Mouse (Mus musculus) layer of hippocampus, postnatal 14 days (tissue): ENCODE measurements around the gene Tshz2. TPM values are rescaled to one million over a fixed set of nuclear protein-coding genes. Genes with fewer than 3 reads are reported as not detected.

Experiments used
- DNase-seq, 2 experiments: peaks; one replicate each; pipeline ENCODE4 v3.0.0; 2021 to 2022; ENCODE audit warnings: low spot score in 2 of 2, mixed read lengths in 1 of 2
- total RNA-seq, 2 experiments: library from RNA; stranded (reverse); gene quantifications; 2 replicates each; pipeline ENCODE4 v1.2.3; 2021

The Tshz2 gene
- total RNA-seq, 2 experiments from 2014 or later: 8.6 to 26.7 TPM

DNA sequence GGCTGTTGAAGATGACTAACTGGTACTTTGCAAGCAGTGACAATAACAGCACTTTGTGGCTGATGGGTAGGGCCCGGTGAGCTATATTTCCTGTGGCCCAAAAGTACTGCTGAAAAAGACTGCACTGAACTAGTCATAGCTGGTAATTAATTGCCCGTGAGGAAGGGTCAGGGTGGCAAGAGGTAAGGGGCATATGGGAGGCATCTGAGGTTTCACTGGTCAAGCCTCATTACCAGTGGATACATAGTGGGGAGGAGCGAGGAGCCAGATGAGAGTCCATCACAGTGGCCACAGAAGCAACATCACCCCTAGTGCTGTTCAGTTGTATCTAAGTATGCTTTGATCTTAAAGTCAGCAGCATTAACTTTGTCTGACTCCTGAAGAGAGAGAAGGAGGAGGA lies 2.7 kb upstream of the Tshz2 start:
- no peak for DNase-seq

GRCm38 (mm10) chr2:169633491-169634289 lies 877 bp downstream of the Tshz2 start:
- DNase-seq: no peak

DNA sequence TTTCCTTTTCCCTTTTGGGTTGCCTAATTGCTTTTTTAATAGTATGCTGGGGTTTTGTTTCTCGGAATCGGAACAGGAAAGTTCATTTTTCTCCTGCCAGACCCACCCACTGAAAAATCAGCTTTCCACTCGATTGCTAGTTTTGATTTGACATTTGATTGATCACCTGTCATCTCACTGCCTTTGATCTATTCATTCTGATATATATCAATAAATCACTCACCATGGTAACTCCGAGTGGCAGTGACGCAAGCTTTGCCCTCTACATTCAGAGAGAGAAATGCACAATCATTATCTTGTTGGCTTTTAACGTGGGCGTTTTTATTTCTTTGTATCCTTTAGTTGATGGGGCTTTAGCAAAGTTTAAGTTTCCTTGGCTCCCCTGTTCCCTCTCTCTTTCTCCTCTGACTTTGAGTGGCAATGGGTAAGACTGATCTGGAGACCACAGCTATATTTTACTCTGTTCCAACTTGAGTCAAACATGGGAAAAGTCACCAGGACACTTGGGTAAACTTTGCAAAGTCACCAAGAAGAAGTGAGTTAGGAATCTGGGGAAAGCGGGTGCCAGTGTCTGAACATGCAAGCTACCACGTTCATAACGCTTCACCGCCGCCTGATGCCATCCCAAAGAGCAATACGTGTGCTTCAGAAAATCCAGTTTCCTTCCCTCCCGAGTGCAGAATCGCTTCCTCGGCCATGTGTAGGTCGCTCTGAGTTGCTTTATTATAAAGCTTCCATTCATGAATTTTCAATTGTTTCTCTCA lies 2.0 kb downstream of the Tshz2 start:
- DNase-seq: no peak

GRCm38 (mm10) chr2:169635428-169635827 lies 2.6 kb downstream of the Tshz2 start:
- no peak for DNase-seq

- no peak for DNase-seq
Observed at GRCm38 (mm10) chr2:169636414-169636813, 3.6 kb downstream of the Tshz2 start.

DNA sequence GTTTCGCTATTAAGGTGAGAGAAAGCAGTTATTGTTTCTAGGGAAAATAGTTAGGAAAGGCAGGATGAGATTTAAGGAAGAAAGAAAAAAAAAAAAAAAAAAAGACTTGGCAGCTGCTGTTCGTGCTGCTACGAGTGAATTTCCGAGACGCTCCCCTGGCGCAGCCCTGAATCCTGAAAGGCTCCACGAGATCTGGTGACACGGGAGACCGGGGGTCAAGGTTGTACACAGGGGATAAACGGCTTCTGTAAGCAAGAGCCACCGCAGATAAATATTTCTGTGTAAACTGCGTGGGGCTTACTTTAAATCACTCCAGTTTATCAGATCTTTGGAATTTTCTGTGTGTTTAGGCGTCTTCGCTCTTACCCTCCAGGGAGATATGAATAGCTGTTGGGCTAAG lies 8.7 kb downstream of the Tshz2 start:
- DNase-seq: no peak

DNA sequence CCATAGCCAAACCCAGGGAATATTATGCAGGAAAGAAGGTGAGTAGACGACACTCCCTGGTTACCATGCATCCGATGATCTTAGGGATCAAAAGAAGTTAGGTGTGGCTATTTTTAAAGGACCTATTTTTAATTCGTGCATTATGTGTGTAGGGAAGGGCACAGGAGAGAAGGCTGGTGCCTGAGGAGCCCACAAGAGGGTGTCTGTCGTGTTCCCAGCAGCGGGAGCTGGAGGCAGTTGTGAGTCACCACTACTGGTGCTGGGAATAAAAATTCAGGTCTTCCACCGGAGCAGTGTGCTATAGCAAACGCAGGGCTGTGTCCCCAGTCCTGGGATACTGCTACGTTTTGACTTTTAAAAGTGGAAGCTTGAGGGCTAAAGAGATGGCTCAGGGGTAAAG lies 9.6 kb downstream of the Tshz2 start:
- DNase-seq: no peak

DNA sequence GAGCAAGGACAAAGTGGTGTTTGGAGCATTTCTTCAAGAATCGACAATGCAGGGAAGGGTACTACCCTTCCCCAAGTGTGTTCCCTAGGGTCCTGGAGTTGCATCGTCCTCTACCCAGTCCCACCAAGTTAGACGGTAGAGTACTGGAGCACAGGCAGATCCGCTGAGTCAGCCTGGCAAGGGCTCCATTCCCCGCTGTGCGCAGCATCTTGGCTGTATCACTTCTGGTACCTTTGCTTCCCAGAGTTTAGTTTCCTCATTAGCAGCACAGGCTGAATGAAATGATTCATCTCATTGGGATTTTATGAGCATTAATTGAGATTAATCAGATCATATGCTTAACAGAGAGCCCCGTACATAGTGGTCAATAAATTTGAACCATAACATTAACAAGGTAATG lies 14.3 kb downstream of the Tshz2 start:
- no peak for DNase-seq

- DNase-seq: no peak
Observed at GRCm38 (mm10) chr2:169649262-169649885, 16.6 kb downstream of the Tshz2 start.

DNA sequence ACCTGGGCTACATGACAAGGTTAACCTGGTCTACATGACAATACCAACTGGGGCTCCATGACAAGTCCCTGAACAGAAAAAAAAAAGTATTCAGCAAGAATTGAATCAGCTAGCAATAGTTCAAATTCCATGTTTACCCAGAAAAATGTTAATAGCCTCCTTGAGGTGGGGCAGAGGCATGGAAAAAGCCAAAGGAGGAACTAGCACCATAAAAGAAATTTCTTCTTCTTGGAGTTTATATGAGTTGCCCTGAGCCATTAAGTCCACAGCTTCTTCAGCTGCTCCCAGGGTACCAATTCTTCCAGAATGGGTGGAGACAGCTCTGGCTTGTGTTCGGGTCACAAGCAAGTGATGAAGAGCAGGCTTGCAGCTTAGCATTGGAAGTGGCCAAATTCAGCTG lies 20.5 kb downstream of the Tshz2 start:
- no peak for DNase-seq

DNA sequence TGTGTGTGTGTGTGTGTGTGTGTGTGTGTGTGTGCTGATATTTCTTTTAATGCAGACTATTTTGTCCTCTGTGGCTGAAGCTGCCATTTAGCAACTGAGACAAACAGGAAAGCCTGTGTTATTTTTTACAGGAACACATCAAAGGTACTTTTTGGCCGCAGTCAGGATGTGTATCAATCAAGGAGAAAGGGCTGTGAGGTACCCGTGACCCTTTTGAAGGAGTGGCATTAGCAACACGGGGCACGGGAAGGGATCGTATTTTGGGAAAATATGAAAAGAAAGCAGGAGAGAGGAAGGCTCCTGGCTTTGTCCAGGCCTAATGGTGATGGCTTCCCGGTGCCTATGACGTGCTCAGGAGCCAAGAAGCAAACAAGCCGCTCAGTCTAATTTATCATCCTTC lies 31.0 kb downstream of the Tshz2 start:
- no peak for DNase-seq

- no peak for DNase-seq
Observed at GRCm38 (mm10) chr2:169671264-169671663, 38.5 kb downstream of the Tshz2 start.

- DNase-seq: no peak
Observed at GRCm38 (mm10) chr2:169673786-169674185, 41.0 kb downstream of the Tshz2 start.

DNA sequence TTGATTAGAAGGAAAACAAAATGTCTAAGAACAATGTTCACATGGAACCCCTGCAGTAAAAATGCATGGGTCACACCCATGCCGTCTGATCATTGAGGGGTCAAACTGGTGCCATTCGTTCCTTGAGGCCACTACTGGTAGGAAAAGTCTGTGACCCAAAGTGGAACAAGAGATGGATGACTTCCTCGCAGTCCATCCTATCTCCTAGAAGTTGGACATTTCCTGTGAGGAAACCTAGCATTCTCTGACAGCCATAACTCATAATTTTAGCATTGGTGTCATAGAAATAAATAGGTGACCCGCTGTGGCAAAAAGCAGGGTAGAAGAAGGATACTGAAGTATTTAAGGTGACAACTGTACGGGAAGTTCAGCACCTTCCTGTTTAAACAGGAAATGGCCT lies 41.4 kb downstream of the Tshz2 start:
- DNase-seq: no peak

DNA sequence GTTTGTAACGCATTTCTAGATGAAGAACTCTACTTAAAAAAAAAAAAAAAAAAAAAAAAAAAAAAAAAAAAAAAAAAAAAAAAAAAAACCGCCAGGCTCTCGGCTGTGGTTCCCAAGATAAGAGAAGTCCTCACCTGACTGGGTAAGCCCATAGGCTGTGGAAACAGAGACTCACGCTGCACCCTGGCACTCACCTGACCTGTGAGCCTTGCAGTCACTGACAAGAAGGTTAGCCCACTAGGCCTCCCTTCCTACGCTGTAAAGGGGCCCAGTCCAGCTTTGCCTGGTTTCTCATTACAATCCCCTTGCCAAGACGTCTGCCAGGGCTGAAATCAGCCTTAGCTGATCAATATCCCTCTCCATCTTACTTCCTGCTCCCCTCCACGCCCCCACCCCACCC lies 46.5 kb downstream of the Tshz2 start:
- no peak for DNase-seq

GRCm38 (mm10) chr2:169679951-169680350 lies 47.1 kb downstream of the Tshz2 start:
- DNase-seq: no peak

GRCm38 (mm10) chr2:169685260-169685659 lies 52.4 kb downstream of the Tshz2 start:
- DNase-seq: no peak

DNA sequence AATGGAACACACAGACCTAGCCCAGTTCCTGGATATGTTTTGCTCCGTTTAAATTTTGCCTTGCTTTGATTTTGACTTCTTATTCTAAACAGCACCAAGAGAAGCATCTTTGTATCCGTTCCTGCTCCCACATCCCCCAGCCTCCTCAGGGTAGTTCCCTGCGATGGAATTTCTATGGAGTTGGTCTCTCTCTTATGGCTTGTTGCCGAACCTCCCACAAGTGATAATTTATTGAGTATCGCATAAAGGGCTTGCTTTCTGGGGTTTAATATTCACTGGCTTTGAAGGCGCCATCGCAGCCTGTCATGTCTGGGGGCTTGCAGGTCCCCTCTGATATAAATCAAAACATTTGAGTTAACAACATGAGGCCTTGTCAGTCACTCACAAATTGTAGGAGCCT lies 52.9 kb downstream of the Tshz2 start:
- no peak for DNase-seq

GRCm38 (mm10) chr2:169686697-169687430 lies 54.1 kb downstream of the Tshz2 start:
- no peak for DNase-seq

GRCm38 (mm10) chr2:169690054-169690453 lies 57.2 kb downstream of the Tshz2 start:
- no peak for DNase-seq

GRCm38 (mm10) chr2:169694494-169694893 lies 61.7 kb downstream of the Tshz2 start:
- DNase-seq: no peak
